Mouse (Mus musculus) retina, embryonic 14.5 days (tissue): ENCODE measurements around the gene Gm49369.

Experiments
- DNase-seq: peaks from one replicate; pipeline ENCODE4 v3.0.0-alpha.2; 2015; ENCODE audit warnings: low spot score

The Gm49369 gene

DNA sequence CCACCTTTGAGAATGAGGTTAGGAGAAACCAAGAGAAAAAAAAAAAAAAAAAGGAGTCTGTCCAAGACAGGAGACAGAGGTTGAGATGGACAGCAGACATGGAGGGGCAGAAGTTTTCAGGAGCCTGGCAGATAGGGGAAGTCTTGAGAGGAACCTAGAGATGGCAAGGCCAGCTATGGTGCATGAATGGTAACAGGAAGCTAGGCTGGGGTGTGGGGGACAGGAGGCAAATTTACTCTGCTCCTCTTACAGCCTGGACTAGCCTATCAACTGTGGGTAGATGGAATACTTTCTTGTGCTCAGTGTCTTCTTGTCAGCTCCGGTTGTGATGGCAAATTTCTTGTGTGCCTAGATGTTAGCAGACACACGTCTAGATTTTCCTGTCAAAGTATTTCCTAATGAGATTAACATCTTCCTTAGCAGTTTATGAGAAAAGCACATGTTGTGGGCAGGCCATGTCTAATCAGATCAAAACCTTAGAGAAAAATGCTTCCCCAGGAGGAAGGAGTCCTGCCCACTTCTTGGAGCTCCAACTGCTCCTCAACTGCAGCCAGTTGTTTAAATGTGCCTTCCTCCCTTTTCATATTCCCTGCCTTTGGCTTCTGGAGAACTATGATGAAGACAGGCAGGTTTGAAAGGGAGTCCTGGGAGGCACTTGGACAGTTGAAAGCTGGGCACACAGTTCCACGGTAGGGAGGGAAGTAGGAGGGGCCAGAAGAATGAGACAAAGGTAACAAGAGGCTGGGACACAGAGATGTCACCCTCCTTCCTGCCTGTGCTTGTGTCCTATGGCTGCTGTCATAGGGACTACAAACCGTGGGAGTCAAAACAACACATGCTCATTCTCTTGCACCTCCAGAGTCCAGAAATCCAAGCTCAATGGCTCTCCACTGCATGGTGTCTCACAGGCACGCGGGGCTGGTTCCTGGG is 12.1 kb upstream of the Gm49369 start:
- DNase-seq = no peak

DNA sequence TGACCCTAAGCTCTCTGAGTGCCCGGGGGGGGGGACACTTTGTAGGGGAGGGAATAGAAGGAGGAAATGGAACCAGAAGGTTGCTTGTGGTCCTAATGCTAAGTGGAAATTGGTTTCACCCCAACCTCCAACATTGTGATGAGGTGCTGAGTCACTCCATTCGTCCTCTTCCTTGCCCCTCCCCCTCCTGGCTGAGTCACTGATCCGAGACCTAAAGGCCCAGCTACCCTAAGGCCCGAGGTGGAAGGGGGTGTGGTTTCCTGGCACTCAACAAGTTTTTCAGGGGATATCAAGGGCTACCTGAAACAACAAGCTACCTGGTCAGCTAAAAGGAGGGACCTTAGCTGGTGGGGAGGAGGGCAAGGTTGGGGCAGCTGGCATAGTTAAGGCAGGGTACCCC is 10.7 kb upstream of the Gm49369 start:
- no peak for DNase-seq

DNA sequence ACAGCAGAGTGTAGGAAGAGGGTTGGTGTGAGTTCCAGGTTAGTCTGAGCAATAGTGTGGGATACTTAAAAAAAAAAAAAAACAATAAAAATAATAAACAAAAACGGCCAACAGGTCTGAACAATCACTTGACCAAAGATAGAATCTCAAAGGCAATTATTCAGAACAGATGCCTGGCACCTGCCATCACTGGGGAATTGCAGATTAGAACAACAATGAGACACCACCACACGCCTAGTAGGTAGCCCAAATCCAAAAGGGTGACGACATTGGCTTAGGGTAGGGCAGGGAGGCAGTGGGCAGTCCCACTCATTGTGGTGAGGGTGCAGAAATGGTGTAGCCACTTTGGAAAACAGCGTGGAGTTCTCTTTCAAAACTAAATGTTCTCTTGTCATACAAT is 9.1 kb upstream of the Gm49369 start:
- DNase-seq = no peak

DNA sequence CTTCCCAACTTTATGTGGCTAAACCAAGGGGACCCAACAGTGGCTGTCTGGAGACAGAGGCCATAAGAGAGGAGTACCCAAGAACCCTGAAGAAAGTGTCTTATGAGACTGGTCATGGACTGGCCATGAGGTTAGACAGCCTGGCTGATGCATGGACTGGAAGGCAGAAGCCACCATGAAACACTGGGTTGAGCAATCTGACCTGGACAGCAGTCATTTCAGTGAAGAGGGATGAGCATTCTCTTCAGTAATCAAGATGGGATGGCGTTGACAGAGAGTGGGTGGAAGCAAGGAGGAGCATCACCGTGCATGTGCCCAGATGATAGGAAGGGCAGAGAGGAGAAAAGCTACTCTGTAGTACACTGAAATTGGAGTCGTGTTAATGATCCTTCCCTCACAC is 8.6 kb upstream of the Gm49369 start:
- no peak for DNase-seq

DNA sequence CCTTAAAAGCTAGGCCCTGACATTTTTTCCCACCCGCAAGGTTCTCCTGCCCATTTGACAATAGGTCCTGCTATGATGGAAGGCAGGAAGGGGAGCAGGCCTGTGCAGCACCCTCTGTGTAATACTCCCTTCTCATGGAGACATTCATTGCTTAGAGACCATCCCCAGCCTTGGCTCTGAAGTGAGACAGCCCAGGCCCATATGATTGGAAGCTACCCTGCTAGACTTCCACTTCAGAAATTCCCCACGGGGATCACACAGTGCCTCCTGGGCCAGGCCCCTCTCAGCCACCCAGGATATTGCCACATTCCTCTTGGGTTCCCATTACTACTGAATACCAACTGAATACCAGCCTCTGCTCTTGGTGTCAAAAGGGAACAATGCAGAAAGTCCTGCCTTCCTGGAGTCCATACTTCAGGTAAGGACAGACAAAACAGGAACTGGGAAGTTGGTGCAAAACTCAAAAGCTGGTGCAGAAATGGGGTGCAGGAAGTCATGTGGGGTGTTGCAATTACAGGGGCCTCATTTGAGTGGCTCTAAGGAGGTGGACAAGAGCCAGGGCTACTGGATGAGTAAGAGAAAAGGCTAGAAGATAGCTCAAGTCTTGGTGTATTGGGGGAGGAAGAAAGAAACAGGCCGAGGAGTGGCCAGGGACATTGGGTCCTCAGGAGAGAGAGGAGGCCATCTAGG is 7.6 kb upstream of the Gm49369 start:
- DNase-seq = no peak

- no peak for DNase-seq
Measured at GRCm38 (mm10) chr7:142388740-142389139, 6.3 kb upstream of the Gm49369 start.

DNA sequence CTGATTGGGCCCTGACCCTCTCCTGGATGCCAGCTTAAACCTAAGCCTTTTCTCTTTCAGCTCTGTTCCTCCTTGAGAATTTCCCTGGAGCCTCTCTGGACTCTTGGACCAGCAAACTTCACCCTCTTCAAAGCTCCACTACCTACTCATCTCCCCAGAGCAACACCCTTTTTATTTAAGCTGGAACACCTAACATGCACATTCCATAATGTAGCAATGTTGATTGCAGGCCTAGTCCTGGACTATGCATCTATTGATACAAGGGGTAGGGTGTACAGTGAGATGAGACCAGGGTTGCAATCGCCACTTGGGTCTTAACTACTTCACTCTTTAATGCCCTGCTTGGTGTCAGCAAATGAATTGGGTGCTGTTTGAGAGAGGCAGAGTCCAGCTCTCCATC is 5.7 kb upstream of the Gm49369 start:
- no peak for DNase-seq

DNA sequence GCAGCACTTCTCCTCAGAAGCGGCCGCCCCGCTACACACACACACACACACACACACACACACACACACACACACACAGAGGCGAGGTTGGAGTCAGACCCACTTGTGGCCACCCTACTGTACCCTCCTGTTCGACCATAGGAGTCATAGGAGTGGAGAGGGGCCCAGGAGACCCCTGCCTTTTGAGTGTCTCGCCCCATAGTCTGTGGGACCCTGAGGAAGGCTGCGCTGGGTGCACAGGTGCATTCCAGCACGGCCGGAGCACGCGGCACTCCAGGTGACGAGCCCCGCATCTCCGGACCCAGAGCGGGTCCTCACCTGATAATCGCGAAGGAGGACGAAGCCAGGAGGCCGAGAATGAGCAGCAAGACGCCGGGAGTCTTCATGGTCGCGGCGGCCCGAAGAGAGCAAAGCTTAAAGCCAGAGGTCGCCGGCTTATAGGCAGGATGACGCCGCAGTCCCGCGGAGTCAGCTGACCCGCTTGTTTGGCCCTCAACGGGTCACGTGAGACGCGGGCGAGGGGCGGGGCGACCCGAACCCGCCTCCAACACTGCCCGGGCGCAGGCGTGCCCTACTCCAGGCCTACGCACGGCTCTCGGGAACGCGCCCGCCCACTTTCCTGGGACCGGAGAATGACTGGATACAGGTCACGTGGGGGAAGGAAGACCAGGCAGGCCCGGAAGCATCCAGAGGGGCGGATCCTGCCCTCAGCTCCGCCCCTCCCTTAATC is 5.1 kb upstream of the Gm49369 start, which contains the start of gene Ctsd:
Ctsd (minus strand) TSS at position 620 of the 730 bp plus-strand sequence.
- DNase-seq = peak; percentile 98

DNA sequence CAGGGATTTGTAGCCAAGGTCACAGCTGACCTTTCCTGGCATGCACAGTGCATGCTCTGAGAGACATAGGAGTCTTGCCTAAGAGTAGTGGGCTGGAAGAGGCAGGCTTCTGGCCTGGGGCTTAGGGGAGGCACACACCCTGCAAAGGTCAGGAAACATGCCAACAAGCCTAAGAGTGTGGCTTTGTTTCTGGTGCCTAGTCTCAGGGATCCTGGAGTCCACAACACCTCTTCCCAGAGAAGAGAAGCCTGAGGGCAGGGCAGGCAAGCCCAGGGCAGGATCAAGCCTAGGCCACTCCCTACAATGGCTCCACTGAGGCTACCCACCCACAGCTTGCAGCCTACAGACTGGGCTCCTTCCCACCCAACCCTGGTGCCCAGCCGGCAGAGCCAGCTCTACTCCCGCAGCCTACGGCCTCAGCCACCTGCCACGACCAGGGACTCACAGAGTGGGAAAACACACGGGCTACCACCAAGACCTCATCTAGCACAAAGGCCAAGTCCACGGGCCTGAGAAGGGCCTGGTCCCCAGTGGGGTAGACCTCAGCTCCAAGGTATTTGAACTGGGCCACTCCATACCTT is 4.2 kb upstream of the Gm49369 start:
- DNase-seq = no peak

GRCm38 (mm10) chr7:142385742-142386403 is 3.4 kb upstream of the Gm49369 start:
- DNase-seq = no peak

- no peak for DNase-seq
Measured at GRCm38 (mm10) chr7:142384306-142384705, 1.8 kb upstream of the Gm49369 start.

GRCm38 (mm10) chr7:142381175-142381574 is 1.3 kb downstream of the Gm49369 start:
- DNase-seq = no peak

DNA sequence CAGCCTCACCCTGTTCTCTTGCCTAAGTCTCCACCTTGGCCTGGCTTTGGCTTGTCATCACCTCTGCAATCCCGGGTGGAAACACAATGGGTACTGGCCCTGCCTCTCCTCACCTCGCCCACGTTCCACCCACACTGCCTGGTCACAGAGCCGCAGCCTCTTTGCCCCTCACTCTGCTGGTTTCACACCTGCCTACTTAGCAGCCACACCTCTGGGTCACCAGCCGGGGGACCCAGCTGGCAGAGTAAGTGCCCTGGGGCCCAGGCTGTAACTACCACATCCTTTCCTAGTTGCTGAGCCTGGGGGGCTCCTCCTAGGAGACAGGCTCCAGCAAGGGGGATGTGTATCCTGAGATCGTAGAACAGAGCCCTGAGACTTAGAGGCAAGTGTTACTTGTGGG is 3.3 kb downstream of the Gm49369 start:
- DNase-seq = no peak

DNA sequence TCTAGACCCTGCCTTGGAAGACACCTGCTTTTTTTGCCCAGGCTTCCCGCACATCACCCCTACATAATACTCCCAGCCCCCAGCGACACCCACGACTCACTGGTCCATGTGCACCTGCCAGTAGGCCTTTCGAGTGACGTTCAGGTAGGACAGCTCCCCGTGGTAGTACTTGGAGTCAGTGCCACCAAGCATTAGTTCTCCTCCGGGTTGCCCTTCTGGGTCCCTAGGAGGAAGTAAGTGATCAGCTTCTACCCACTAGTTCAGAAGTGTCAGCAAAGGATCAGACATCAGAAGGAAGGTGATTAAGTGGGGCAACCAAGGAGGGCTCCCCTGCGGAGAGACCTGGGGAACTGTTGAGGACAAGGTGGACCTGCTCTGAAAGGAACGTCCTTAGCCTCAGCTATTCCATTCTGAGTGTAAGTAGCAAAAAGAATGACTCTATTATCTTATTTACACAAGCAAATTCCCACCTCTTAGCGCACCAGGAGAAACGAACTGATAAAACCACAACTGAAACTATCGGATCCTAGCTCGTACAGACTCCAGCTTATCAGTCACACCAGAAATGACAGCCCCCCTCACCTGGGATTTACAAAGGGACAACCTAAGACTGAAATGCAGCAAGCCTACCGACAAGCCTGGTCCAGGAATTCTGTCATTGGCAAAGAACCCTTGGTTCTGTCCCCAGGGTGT is 5.1 kb downstream of the Gm49369 start:
- no peak for DNase-seq

DNA sequence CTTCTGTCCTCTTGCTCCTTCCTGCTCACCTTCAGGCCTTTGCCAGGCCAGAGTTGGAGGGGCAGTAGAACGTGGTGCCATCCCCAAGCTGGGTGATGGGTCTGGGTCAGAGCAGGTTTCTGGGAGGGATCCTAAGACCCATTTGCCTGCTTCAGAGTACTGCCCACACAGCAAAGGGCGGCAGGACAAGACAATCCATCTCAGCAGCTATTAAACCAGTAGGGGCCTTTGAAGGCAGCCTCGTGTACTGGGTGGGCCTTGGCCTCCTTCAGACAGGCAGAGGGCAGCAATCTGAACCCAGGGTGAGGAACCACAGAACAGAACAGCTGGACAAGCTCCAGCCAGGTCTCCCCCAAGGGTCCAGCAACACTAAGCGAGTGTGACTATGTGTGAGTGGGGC is 6.4 kb downstream of the Gm49369 start:
- DNase-seq = no peak

- DNase-seq = no peak
Measured at GRCm38 (mm10) chr7:142375261-142375724, 7.2 kb downstream of the Gm49369 start.

DNA sequence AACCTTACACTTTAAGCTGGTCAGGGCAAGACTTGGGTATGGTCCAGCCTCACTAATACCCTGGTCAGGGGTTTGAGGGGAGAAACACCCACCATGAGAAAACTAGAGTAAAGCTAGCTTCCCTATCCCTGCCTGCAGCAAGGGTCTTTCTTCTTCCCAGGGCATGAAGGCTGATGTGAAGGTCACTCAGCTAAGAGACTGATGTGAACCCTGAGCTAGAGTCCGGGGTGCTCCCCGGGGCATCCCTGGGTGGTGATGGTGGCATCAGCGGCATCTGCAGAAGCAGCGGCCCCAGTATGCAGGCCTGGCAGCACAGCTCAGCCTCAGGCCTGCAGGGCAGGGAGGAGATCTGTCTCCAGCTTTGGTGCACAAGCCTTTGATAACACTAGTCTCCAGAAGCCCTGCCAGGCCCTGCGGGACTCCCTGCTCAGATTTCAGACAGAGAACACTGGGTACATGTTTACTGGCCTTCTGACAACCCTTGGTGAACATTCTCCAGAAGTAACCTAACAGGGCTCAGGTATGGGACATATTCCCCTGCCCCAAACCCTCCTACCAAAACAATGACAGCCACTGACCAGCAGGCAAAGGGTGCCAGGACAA is 8.0 kb downstream of the Gm49369 start:
- no peak for DNase-seq

GRCm38 (mm10) chr7:142373641-142374412 is 8.6 kb downstream of the Gm49369 start, which contains the start of gene Ifitm10:
Gene Ifitm10, minus strand, starts transcription at chr7:142373753.
- DNase-seq = no peak

DNA sequence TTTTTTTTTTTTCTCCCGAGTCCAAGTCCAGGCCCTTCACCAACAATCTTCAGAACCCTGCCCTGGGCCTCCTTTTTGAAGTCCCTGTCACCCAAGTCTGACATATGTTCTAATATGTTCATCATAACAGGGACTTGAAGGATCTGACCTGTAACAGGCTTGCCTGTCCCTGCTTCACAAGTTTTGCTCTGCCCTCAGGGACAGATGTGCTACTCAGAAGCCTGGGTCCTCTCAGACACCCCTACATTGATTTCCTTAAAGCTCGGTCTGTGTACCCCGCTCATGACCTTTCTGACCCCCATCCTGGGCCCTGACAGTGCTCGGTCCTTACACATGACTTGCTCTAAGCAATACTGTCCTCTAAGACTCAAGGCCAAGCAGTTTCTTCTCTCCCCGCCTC is 9.4 kb downstream of the Gm49369 start:
- DNase-seq = no peak
